Mouse (Mus musculus): ENCODE results near the gene Usf2. TPM values are rescaled to one million over a fixed set of nuclear protein-coding genes. Genes with fewer than 3 reads are reported as not detected.
"Not testable (repeated sequence)": the region's sequence is repeated elsewhere in the genome, so short reads cannot be mapped to it uniquely, and the experiment has no call there.

Usf2 gene
- polyA plus RNA-seq, 1 experiment from 2014 or later = 38.8 TPM

GRCm38 (mm10) chr7:30956357-30956751 lies 249 bp downstream of the Usf2 start:
- H3K9ac ChIP-seq = peak overlapping the region; percentile 98
- H3K4me2 ChIP-seq (replicated peaks) = peak overlapping the region; percentile 92
- peak overlapping the region; percentile 100 for H3K4me3 ChIP-seq
- H3K4me1 ChIP-seq = peaks cover 22% of the 10 kb centered on the region
- no peaks in the 10 kb centered on the region for H3K9me3 ChIP-seq
- no peaks in the 10 kb centered on the region for H3K27me3 ChIP-seq (replicated peaks)
- WGBS = under 1% methylated on average over 45 of the region's 49 CpGs
- peak overlapping the region; percentile 96 for H3K27ac ChIP-seq
- ATAC-seq (ENCODE audit: low FRiP score, low read depth) = peak; percentile 57
- peaks cover 43% of the 10 kb centered on the region for H3K36me3 ChIP-seq

GRCm38 (mm10) chr7:30955584-30956356 lies 833 bp downstream of the Usf2 start:
- Histone ChIP-seq H3K9me3 (no peaks in the 10 kb centered on the region), H3K27me3 (replicated peaks) (no peaks in the 10 kb centered on the region), H3K36me3 (peaks cover 48% of the 10 kb centered on the region), H3K9ac (peak overlapping the region; percentile 98), H3K4me2 (replicated peaks) (peak overlapping the region; percentile 92), H3K4me1 (peaks cover 22% of the 10 kb centered on the region), H3K27ac (peak overlapping the region; percentile 96), H3K4me3 (peak overlapping the region; percentile 100)
- under 1% methylated on average over 64 of the region's 64 CpGs for WGBS
- peak; percentile 69 for ATAC-seq (ENCODE audit: low FRiP score, low read depth)

GRCm38 (mm10) chr7:30954971-30955520 lies 1.6 kb downstream of the Usf2 start:
- ATAC-seq (ENCODE audit: low FRiP score, low read depth) = no peak
- Histone ChIP-seq H3K4me2 (replicated peaks) (peak overlapping the region; percentile 92), H3K27me3 (replicated peaks) (no peaks in the 10 kb centered on the region), H3K36me3 (peaks cover 55% of the 10 kb centered on the region), H3K9me3 (no peaks in the 10 kb centered on the region), H3K4me1 (peaks cover 22% of the 10 kb centered on the region), H3K9ac (peak overlapping the region; percentile 98; the same call in 1 of the 2 replicates), H3K27ac (no peak overlapping the region), H3K4me3 (peak overlapping the region; percentile 100)
- 84% methylated on average over 12 of the region's 12 CpGs for WGBS

GRCm38 (mm10) chr7:30954036-30954435 lies 2.6 kb downstream of the Usf2 start:
- Histone ChIP-seq H3K36me3 (peaks cover 65% of the 10 kb centered on the region), H3K27ac (no peak overlapping the region), H3K9ac (no peak overlapping the region), H3K27me3 (replicated peaks) (no peaks in the 10 kb centered on the region), H3K4me3 (no peak overlapping the region), H3K4me1 (peaks cover 22% of the 10 kb centered on the region), H3K4me2 (replicated peaks) (no peak overlapping the region), H3K9me3 (no peaks in the 10 kb centered on the region)
- WGBS = 90% methylated on average over 3 of the region's 3 CpGs
- no peak for ATAC-seq (ENCODE audit: low FRiP score, low read depth)

- peaks cover 64% of the 10 kb centered on the region for H3K36me3 ChIP-seq
- H3K9ac ChIP-seq = no peak overlapping the region
- no peaks in the 10 kb centered on the region for H3K9me3 ChIP-seq
- 91% methylated on average over 6 of the region's 6 CpGs for WGBS
- H3K27me3 ChIP-seq (replicated peaks) = no peaks in the 10 kb centered on the region
- ATAC-seq (ENCODE audit: low FRiP score, low read depth) = no peak
- H3K4me3 ChIP-seq = no peak overlapping the region
- H3K27ac ChIP-seq = no peak overlapping the region
- H3K4me1 ChIP-seq = peaks cover 20% of the 10 kb centered on the region
- no peak overlapping the region for H3K4me2 ChIP-seq (replicated peaks)
Observed at GRCm38 (mm10) chr7:30953459-30953858, 3.1 kb downstream of the Usf2 start.

GRCm38 (mm10) chr7:30952441-30953265 lies 4.0 kb downstream of the Usf2 start:
- Histone ChIP-seq H3K27ac (no peak overlapping the region), H3K36me3 (peaks cover 64% of the 10 kb centered on the region), H3K4me1 (peaks cover 12% of the 10 kb centered on the region), H3K27me3 (replicated peaks) (no peaks in the 10 kb centered on the region), H3K9me3 (no peaks in the 10 kb centered on the region), H3K4me3 (no peak overlapping the region), H3K9ac (no peak overlapping the region), H3K4me2 (replicated peaks) (no peak overlapping the region)
- no peak for ATAC-seq (ENCODE audit: low FRiP score, low read depth)
- WGBS = 94% methylated on average over 16 of the region's 16 CpGs

GRCm38 (mm10) chr7:30949902-30950301 lies 6.7 kb downstream of the Usf2 start:
- H3K27me3 ChIP-seq (replicated peaks); H3K4me1 ChIP-seq; H3K4me3 ChIP-seq; ATAC-seq (ENCODE audit: low FRiP score, low read depth); H3K9me3 ChIP-seq; H3K9ac ChIP-seq; H3K4me2 ChIP-seq (replicated peaks); H3K27ac ChIP-seq: not testable (repeated sequence)
- H3K36me3 ChIP-seq = peaks cover 75% of the 10 kb centered on the region
- 94% methylated on average over 3 of the region's 3 CpGs for WGBS

GRCm38 (mm10) chr7:30945876-30946275 lies 10.7 kb downstream of the Usf2 start:
- Histone ChIP-seq H3K9ac (no peak overlapping the region), H3K4me3 (no peak overlapping the region)

GRCm38 (mm10) chr7:30945466-30945865 lies 11.1 kb downstream of the Usf2 start:
- peaks cover 33% of the 10 kb centered on the region for H3K36me3 ChIP-seq
- not testable (repeated sequence) for ATAC-seq (ENCODE audit: low FRiP score, low read depth)

More at GRCm38 (mm10) chr7:30945876-30946275, 10.7 kb downstream of the Usf2 start:
- no peaks in the 10 kb centered on the region for H3K9me3 ChIP-seq
- WGBS = 97% methylated on average over 7 of the region's 7 CpGs
- no peak for ATAC-seq (ENCODE audit: low FRiP score, low read depth)
- H3K4me1 ChIP-seq = no peaks in the 10 kb centered on the region
- peaks cover 37% of the 10 kb centered on the region for H3K36me3 ChIP-seq
- H3K27me3 ChIP-seq (replicated peaks) = no peaks in the 10 kb centered on the region
- no peak overlapping the region for H3K27ac ChIP-seq
- no peak overlapping the region for H3K4me2 ChIP-seq (replicated peaks)

GRCm38 (mm10) chr7:30944706-30945105 lies 11.9 kb downstream of the Usf2 start:
- H3K36me3 ChIP-seq = peaks cover 26% of the 10 kb centered on the region
- not testable (repeated sequence) for H3K9ac ChIP-seq; H3K27ac ChIP-seq; ATAC-seq (ENCODE audit: low FRiP score, low read depth); H3K4me1 ChIP-seq; H3K9me3 ChIP-seq; H3K27me3 ChIP-seq (replicated peaks); H3K4me3 ChIP-seq; H3K4me2 ChIP-seq (replicated peaks)
- WGBS = 76% methylated on average over 2 of the region's 2 CpGs

More at GRCm38 (mm10) chr7:30945466-30945865, 11.1 kb downstream of the Usf2 start:
- H3K4me2 ChIP-seq (replicated peaks); H3K4me1 ChIP-seq; H3K9ac ChIP-seq; H3K27me3 ChIP-seq (replicated peaks); H3K9me3 ChIP-seq; H3K27ac ChIP-seq; H3K4me3 ChIP-seq: not testable (repeated sequence)
- 93% methylated on average over 7 of the region's 7 CpGs for WGBS

GRCm38 (mm10) chr7:30943909-30944635 lies 12.5 kb downstream of the Usf2 start, which contains the start of gene Hamp:
Gene Hamp, minus strand, starts transcription at chr7:30944032.
- Histone ChIP-seq H3K4me2 (replicated peaks) (no peak within 1 kb of the TSS), H3K9me3 (no peaks in the 10 kb centered on the region), H3K4me1 (no peaks in the 10 kb centered on the region), H3K27ac (no peak within 1 kb of the TSS), H3K4me3 (no peak within 1 kb of the TSS), H3K27me3 (replicated peaks) (no peaks in the 10 kb centered on the region), H3K36me3 (peaks cover 19% of the 10 kb centered on the region), H3K9ac (no peak within 1 kb of the TSS)
- no peak for ATAC-seq (ENCODE audit: low FRiP score, low read depth)
- 75% methylated on average over 9 of the region's 9 CpGs for WGBS
